Mouse (Mus musculus) E14TG2a.4 (cell line): ENCODE data around the gene Cops4.
A peak's percentile ranks its signal among the peaks of the same experiment; 100 is the strongest.

Experiments
- H3K27me3 ChIP-seq: 2 replicates; pipeline ENCODE4 v1.6.1; 2014; ENCODE audit warnings: low read length, control low read depth; ENCODE audit not compliant: insufficient read depth
- H3K36me3 ChIP-seq: 2 replicates; pipeline ENCODE4 v1.6.1; 2014; ENCODE audit warnings: low read length, control low read depth; ENCODE audit not compliant: insufficient read depth
- H3K4me1 ChIP-seq: replicated peaks from 2 replicates; pipeline ENCODE4 v1.6.1; 2014; ENCODE audit warnings: low read depth, low read length, control low read depth
- H3K4me3 ChIP-seq: replicated peaks from 2 replicates; pipeline ENCODE4 v1.5.1; 2014; ENCODE audit warnings: mild to moderate bottlenecking, low read length
- H3K9me3 ChIP-seq: 2 replicates; pipeline ENCODE4 v1.6.1; 2014; ENCODE audit warnings: low read length, control low read depth
- CTCF ChIP-seq: conservative IDR thresholded peaks from 2 replicates; pipeline ENCODE4 v1.5.1; 2014; ENCODE audit warnings: low read length
- NANOG ChIP-seq: IDR thresholded peaks from 2 replicates; pipeline ENCODE4 v1.6.1; 2014; ENCODE audit warnings: borderline replicate concordance, low read length, mixed read lengths
- POU5F1 ChIP-seq: IDR thresholded peaks from 2 replicates; pipeline ENCODE4 v1.6.1; 2014; ENCODE audit warnings: low read length, borderline replicate concordance

Cops4 gene

DNA sequence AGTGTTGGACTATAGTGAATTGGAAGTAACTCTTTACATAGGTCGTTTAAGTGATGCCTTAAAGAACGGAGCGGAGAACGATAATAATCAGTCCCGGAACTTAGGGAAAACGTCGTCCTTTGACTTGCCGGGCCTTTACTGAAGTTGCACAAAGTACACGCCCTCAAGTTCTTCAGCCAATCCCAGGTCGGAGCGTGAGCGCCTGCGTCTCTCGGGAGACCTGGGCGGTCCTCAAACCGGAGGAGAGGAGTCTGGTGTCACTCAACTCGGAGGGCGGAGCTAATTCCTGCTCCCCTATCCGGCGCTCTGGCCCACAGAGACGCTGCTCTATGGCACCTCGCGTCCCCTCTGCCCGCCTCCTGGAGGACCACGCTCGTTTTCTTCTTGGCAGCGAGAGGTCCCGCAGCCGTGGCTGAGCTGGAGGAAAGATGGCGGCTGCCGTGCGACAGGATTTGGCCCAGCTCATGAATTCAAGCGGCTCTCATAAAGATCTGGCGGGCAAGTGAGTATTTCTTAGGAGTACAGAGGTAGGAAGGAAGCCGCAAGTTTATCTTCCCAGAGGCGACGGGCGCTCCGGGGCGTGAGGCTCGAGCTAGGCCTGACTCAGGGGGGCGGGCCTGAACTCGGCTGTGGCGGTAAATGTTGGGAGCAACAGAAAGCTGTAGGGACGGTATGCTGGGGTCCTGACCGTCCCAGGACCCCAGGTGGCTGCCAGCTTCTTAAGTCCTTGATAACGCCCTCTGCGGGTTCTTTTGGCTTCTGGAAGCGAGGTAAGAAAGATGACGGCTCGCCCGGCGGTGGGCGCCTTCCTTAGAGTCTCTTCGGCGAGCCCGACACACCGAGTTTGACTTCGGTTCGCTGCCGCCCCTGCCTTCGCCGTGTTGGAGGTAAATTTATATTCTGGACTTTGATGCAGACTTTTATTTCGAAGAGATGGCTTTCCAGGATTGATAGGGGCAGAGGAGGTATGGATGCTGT lies at the start of gene Cops4:
Cops4 (plus strand) TSS at position 261 of the 978 bp plus-strand sequence.
- TF ChIP-seq NANOG = no peak
- TF ChIP-seq CTCF = no peak
- no peak for TF ChIP-seq POU5F1

DNA sequence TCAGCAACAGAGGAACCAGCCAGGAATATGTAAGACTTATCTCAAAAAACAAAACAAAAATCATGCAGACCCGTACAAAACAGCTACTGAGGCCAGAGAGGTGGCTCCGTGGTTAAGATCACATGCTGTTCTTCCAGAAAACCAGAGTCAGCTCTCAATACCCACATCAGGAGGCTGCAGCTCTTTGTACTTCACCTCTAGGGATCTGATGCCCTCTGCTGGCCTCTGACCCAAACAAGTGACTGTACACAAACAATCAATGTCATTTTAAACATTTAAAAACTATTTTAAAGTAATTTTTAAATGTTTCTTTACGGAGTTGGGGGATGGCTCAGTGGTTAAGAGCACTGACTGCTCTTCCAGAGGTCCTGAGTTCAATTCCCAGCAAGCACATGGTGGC lies 41.8 kb upstream of the Cops4 start:
- H3K4me1 ChIP-seq = peaks cover 9% of the 10 kb centered on the region
- H3K27me3 ChIP-seq = no peaks in the 10 kb centered on the region
- no peaks in the 10 kb centered on the region for H3K9me3 ChIP-seq
- peak; percentile 23; the same call in 1 of the 2 replicates for TF ChIP-seq CTCF
- TF ChIP-seq NANOG = no peak
- peaks cover 49% of the 10 kb centered on the region for H3K36me3 ChIP-seq
- no peak overlapping the region for H3K4me3 ChIP-seq

More for the DNA sequence above, at the start of gene Cops4:
- H3K27me3 ChIP-seq = 0 out of 2 replicates have a peak, but pooled peaks cover 2% of the 10 kb centered on the region
- H3K4me3 ChIP-seq = peak within 1 kb of the TSS; percentile 91
- peaks cover 32% of the 10 kb centered on the region for H3K36me3 ChIP-seq
- peaks cover 35% of the 10 kb centered on the region for H3K9me3 ChIP-seq
- H3K4me1 ChIP-seq = peaks cover 12% of the 10 kb centered on the region

DNA sequence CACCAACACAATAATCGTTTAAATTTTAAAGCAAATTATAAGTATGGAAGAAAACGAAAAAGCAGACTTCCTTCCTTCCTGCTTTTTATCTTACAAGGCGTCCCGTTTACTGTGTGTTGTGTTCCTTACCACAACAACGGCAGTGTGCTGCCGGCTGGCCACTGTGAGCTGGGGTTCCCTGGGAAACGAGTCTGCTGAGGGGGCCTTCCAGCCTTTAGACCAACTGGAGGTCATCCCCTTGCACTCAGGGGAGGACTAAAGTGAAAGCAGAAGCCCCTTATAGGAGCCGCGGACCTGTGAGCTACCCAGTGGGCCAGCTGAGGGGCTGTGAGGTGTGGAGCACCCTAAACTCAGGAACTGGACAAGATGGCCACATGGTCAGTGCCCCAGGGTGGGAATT lies 40.5 kb upstream of the Cops4 start:
- peaks cover 47% of the 10 kb centered on the region for H3K36me3 ChIP-seq
- no peak for TF ChIP-seq NANOG

DNA sequence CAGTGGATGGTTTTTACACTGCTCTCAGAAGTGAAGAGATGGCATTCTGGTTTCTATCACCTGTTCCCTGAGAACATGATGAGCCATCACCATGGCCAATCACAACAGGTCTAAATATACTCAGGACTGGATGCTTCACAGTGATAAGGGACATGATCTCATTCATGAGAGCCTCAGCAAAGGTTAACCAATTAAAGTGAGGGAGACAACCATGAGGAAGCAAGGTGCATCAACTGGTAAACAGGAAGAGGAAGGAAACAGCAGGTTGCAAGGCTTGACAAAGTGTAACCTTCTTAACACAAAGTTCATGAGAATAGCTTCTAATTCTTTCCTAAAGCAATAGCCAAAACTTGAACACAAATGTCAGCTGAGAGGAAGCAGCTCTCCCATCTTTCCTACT lies 34.5 kb upstream of the Cops4 start:
- TF ChIP-seq CTCF (no peak), NANOG (no peak)
- no peak overlapping the region for H3K4me3 ChIP-seq

More for the DNA sequence above, 40.5 kb upstream of the Cops4 start:
- H3K27me3 ChIP-seq = no peaks in the 10 kb centered on the region
- no peaks in the 10 kb centered on the region for H3K9me3 ChIP-seq
- H3K4me3 ChIP-seq = no peak overlapping the region
- peaks cover 9% of the 10 kb centered on the region for H3K4me1 ChIP-seq

DNA sequence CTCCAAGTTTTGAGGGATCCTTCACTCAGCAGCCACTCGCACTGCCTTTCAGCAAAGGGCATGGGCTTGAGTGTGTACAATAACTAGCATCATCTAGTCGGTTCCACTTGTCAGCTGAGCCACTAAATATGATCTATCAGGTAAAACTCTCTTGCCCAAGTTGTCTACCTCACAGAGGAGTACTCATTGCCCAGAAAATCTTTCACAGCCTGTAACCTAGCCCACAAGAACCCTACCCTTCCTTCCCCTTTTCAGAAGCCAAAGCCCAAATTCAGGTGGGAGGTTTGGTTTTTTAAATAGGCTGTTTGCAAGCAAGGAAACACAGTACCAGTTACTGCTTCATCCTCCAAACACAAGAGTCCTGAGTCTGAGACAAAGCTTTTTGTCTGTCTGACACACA lies 31.0 kb upstream of the Cops4 start:
- Histone ChIP-seq H3K9me3 (no peaks in the 10 kb centered on the region), H3K4me1 (peaks cover 37% of the 10 kb centered on the region), H3K27me3 (no peaks in the 10 kb centered on the region), H3K36me3 (peaks cover 22% of the 10 kb centered on the region), H3K4me3 (no peak overlapping the region)
- no peak for TF ChIP-seq CTCF
- no peak for TF ChIP-seq NANOG
- TF ChIP-seq POU5F1 = no peak

More for the DNA sequence above, 34.5 kb upstream of the Cops4 start:
- no peaks in the 10 kb centered on the region for H3K9me3 ChIP-seq
- H3K4me1 ChIP-seq = peaks cover 9% of the 10 kb centered on the region; the same call in 1 of the 2 replicates
- H3K27me3 ChIP-seq = no peaks in the 10 kb centered on the region
- H3K36me3 ChIP-seq = peaks cover 30% of the 10 kb centered on the region

DNA sequence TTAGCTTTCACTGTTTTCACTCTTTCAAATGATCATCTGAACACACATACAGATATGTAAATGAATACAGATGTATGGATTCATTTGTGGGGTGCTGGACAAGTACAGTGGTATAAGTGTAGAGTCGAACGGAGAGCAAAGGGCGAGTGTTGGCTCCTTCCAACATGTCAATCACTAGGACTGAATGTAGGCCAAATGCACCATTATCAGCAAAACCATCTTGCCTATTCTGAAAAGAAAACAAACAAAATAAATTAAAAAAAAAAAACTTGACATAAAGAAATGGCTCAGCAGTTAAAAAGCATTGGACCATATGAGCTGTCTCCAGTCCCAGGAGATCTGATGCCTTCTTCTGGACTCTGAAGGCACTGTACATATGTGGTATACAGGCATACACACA lies 29.9 kb upstream of the Cops4 start:
- no peaks in the 10 kb centered on the region for H3K27me3 ChIP-seq
- H3K9me3 ChIP-seq = no peaks in the 10 kb centered on the region
- no peak overlapping the region for H3K4me3 ChIP-seq
- TF ChIP-seq NANOG = no peak
- TF ChIP-seq CTCF = no peak
- TF ChIP-seq POU5F1 = no peak
- peaks cover 40% of the 10 kb centered on the region for H3K4me1 ChIP-seq
- peaks cover 22% of the 10 kb centered on the region for H3K36me3 ChIP-seq

DNA sequence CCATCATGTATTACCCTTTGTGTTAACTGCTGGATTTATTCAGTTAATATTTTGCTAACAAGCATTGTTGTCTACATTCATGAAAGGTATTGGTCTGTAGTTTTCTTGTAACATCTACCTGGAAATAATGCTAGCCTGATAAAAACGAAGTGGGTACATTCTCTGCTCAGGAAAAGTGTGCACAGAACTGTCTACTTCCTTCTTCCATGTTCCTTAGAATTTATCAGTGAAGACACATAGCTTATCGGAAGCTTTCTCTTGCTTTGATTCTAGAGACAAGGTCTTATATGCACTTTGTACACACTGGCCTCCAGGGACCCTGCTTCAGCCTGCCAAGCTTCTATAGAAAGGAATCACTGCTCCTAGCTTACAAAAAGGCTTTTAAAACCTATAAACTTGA lies 28.8 kb upstream of the Cops4 start:
- TF ChIP-seq POU5F1 (no peak), NANOG (no peak), CTCF (no peak)
- Histone ChIP-seq H3K4me3 (no peak overlapping the region), H3K36me3 (peaks cover 22% of the 10 kb centered on the region), H3K27me3 (no peaks in the 10 kb centered on the region), H3K4me1 (peaks cover 43% of the 10 kb centered on the region), H3K9me3 (no peaks in the 10 kb centered on the region)

DNA sequence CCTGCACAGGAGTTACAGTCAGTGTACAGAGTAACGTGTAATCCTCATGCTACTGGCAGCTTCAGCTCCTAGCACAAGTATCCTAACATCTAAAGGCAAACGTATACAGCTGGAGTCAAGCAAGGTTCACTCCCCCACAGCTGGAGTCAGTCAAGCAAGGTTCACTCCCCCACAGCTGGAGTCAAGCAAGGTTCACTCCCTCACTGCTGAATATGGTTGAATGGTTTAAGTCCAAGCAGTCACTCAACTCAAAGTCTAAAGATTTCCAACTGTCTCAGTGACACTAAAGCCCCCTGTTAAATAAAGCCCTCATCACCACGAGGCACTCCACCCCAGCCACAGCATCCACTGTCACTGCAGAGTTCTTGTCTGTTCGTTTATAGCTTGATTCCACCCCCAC lies 26.4 kb upstream of the Cops4 start:
- TF ChIP-seq POU5F1 (no peak), NANOG (no peak), CTCF (no peak)
- H3K27me3 ChIP-seq = no peaks in the 10 kb centered on the region
- H3K4me1 ChIP-seq = peaks cover 47% of the 10 kb centered on the region
- no peak overlapping the region for H3K4me3 ChIP-seq
- H3K9me3 ChIP-seq = no peaks in the 10 kb centered on the region
- H3K36me3 ChIP-seq = peaks cover 10% of the 10 kb centered on the region; the same call in 1 of the 2 replicates
